8 mouse cellular contexts compared by ENCODE assay signal in genomic region chr2:157475437-157476379, GRCm38 (mm10). TPM values are rescaled to one million over a fixed set of nuclear protein-coding genes. Genes with fewer than 3 reads are reported as not detected.
A peak's percentile ranks its signal among the peaks of the same experiment; 100 is the strongest.
DNase-seq lines count a peak whose midpoint lies in the region; ATAC-seq and TF ChIP-seq lines count a peak whose summit lies in the region.
"Had no signal": no experiment of that assay in that cellular context is flagged by ENCODE, and none has a peak within 500 bp of the region (broad histone marks: within the 10 kb centered on the region; RNA-seq: fewer than 3 reads in every experiment).

No protein-coding gene starts in this region.

- peaks cover 45% of the 10 kb centered on the region for H3K4me1 ChIP-seq in hindbrain, embryonic 11.5 days (replicated peaks; ENCODE audit: control insufficient read depth, insufficient read depth, low read length)
- H3K4me1 ChIP-seq in midbrain, embryonic 14.5 days (ENCODE audit: control insufficient read depth, insufficient read depth, low read length) = peaks cover 62% of the 10 kb centered on the region
- H3K4me1 ChIP-seq in cerebellum, adult 2 months (ENCODE audit: control insufficient read depth, insufficient read depth, low read length) = no peaks in the 10 kb centered on the region

- H3K27me3 ChIP-seq in hindbrain, embryonic 11.5 days (ENCODE audit: control insufficient read depth, insufficient read depth, low read length) = no peaks in the 10 kb centered on the region
- no peaks in the 10 kb centered on the region for H3K27me3 ChIP-seq in midbrain, embryonic 14.5 days (ENCODE audit: control insufficient read depth, insufficient read depth, low read length)
- no peaks in the 10 kb centered on the region for H3K27me3 ChIP-seq in cerebellum, adult 2 months (ENCODE audit: control insufficient read depth, insufficient read depth, low read length)

- H3K27ac ChIP-seq in hindbrain, embryonic 11.5 days (ENCODE audit: low read depth, low read length) = peak overlapping the region; percentile 98
- peak overlapping the region; percentile 92 for H3K27ac ChIP-seq in midbrain, embryonic 14.5 days (replicated peaks; ENCODE audit: low read depth, low read length)
- H3K27ac ChIP-seq in cerebellum, adult 2 months (ENCODE audit: insufficient read depth, low read length) = no peak overlapping the region
- H3K27ac ChIP-seq: layer of hippocampus, adult 2 months had no signal

- peak overlapping the region; percentile 56 for H3K9ac ChIP-seq in hindbrain, embryonic 11.5 days (ENCODE audit: low read depth, low read length)
- peak overlapping the region; percentile 46 for H3K9ac ChIP-seq in midbrain, embryonic 14.5 days (replicated peaks; ENCODE audit: low read length)

- 10% methylated on average over 13 of the region's 13 CpGs for WGBS in hindbrain, embryonic 11.5 days
- WGBS in midbrain, embryonic 14.5 days = 9% methylated on average over 13 of the region's 13 CpGs
- WGBS in cerebellum, adult 2 months = 38% methylated on average over 13 of the region's 13 CpGs

- no peak for TF ChIP-seq POLR2A in cerebellum, adult 2 months (IDR thresholded peaks at IDR 0.05; ENCODE audit: borderline replicate concordance, insufficient read depth, low read length)

- TF ChIP-seq CTCF in cerebellum, adult 2 months (IDR thresholded peaks at IDR 0.05; ENCODE audit: borderline replicate concordance, insufficient read depth, low read depth, low read length) = no peak

- H3K36me3 ChIP-seq in hindbrain, embryonic 11.5 days (ENCODE audit: control insufficient read depth, insufficient read depth, low read length) = no peaks in the 10 kb centered on the region
- H3K36me3 ChIP-seq in midbrain, embryonic 14.5 days (ENCODE audit: control insufficient read depth, insufficient read depth, low read length) = peaks cover 11% of the 10 kb centered on the region

- H3K9me3 ChIP-seq in hindbrain, embryonic 11.5 days (ENCODE audit: control insufficient read depth, low read length) = no peaks in the 10 kb centered on the region
- no peaks in the 10 kb centered on the region for H3K9me3 ChIP-seq in midbrain, embryonic 14.5 days (ENCODE audit: control insufficient read depth, low read length)

- no peak overlapping the region for H3K4me2 ChIP-seq in hindbrain, embryonic 11.5 days (replicated peaks; ENCODE audit: low read depth, low read length)
- H3K4me2 ChIP-seq in midbrain, embryonic 14.5 days (ENCODE audit: low read length) = peak overlapping the region; percentile 5

- ATAC-seq in hindbrain, embryonic 11.5 days (ENCODE audit: low FRiP score) = peak; percentile 85
- ATAC-seq in midbrain, embryonic 14.5 days (ENCODE audit: low FRiP score, low TSS enrichment) = peak; percentile 62

- DNase-seq in ZHBTc4 (ENCODE audit: low read depth, low spot score) = peak; percentile 39
- DNase-seq in embryo, embryonic 10.5 days (ENCODE audit: low spot score) = peak; percentile 79
- DNase-seq in hindbrain, embryonic 11.5 days (ENCODE audit: low spot score) = peak; percentile 78
- peak; percentile 77 for DNase-seq in midbrain, embryonic 14.5 days
- DNase-seq in cerebellum, adult 2 months = no peak
- DNase-seq in right cerebral cortex, adult 18-20 months = no peak
- DNase-seq in B cell, adult 2 months = no peak

- no peak overlapping the region for H3K4me3 ChIP-seq in hindbrain, embryonic 11.5 days (ENCODE audit: low read depth, low read length)
- H3K4me3 ChIP-seq in midbrain, embryonic 14.5 days (replicated peaks; ENCODE audit: low read depth, low read length) = no peak overlapping the region
- no peak overlapping the region for H3K4me3 ChIP-seq in cerebellum, adult 2 months (replicated peaks; ENCODE audit: insufficient read depth, low read depth, low read length)
- H3K4me3 ChIP-seq: layer of hippocampus, adult 2 months had no signal

RNA-seq across cellular contexts. Expression of gene Src, which starts 57.5 kb away (rescaled TPM):
- polyA plus RNA-seq in hindbrain, embryonic 11.5 days (2014; fragmentation: Nextera tagmentation; extraction: Ambion mirVana) = 13.0 and 14.4 TPM in 2 replicates
- polyA plus RNA-seq in midbrain, embryonic 14.5 days (2014; fragmentation: Nextera tagmentation; extraction: Ambion mirVana) = 34.3 and 52.2 TPM in 2 replicates
- 47.0 and 48.3 TPM in 2 replicates for polyA plus RNA-seq in cerebellum, adult 2 months (2012; rRNA removed)

Comparison
In these comparisons a context has a peak if more than half of its experiments do, and no peak if none do; other contexts are left out.
1. DNase-seq: peak in ZHBTc4 (single experiment), embryo, embryonic 10.5 days (single experiment), hindbrain, embryonic 11.5 days (single experiment) and midbrain, embryonic 14.5 days (single experiment); none in cerebellum, adult 2 months (0 of 2), right cerebral cortex, adult 18-20 months (single experiment) and B cell, adult 2 months (0 of 2).